Mouse (Mus musculus) brain, embryonic 14.5 days (tissue): ENCODE measurements at regions not wholly inside any gene's neighbourhood (a gene's known extent, or its start where the extent isn't known, plus 50 kb on each side); places are given as distances from the start of the nearest gene placed in this dataset.

Experiments used
- CTCF ChIP-seq: fragments of 200-500 bp; IDR thresholded peaks from 2 replicates; pipeline ENCODE4 v1.5.1; 2012; ENCODE audit warnings: inconsistent platforms, mild to moderate bottlenecking, moderate library complexity, borderline replicate concordance; ENCODE audit not compliant: insufficient read depth, insufficient read length; ENCODE audit errors: extremely low read depth
- POLR2A ChIP-seq: fragments of 200-500 bp; IDR thresholded peaks from 2 replicates; pipeline ENCODE4 v1.6.1; 2012; ENCODE audit warnings: mild to moderate bottlenecking, inconsistent platforms, borderline replicate concordance; ENCODE audit not compliant: poor library complexity, insufficient read depth, insufficient read length, severe bottlenecking; ENCODE audit errors: extremely low read depth

DNA sequence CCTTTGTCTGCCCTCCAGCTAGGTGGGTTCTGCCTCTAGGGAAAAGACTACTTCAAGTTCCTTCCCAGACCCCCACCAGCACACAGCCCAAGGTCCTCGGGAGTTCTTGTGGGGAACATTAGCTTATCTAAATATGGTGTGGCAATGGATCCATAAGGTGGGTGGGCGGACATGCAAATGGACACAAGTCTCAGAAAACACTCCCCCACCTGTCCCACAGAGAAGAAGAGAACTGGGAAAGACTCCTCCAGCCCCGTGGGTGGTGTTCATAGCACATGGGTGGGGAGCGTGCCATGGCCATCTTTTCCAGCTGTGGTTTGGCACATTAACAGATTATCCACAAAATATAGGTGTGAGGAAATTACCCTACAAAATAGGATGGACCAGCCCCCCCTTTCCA lies 177.5 kb downstream of the Bcl11b start:
- TF ChIP-seq CTCF = no peak
- no peak for TF ChIP-seq POLR2A
